Mouse (Mus musculus) stomach, postnatal 0 days (tissue): ENCODE results near the gene Suv39h1. TPM values are rescaled to one million over a fixed set of nuclear protein-coding genes. Genes with fewer than 3 reads are reported as not detected.
"Not testable (repeated sequence)": the region's sequence is repeated elsewhere in the genome, so short reads cannot be mapped to it uniquely, and the experiment has no call there.

Experiments
- ATAC-seq: fragments of 200-750 bp; cut with Nextera tagmentation; 2 replicates; pipeline ENCODE4 v1.8.0; 2017; ENCODE audit not compliant: low FRiP score, low TSS enrichment
- DNase-seq: peaks from one replicate; pipeline ENCODE4 v3.0.0-alpha.2; 2016; ENCODE audit warnings: low spot score
- H3K27ac ChIP-seq: fragments of 300-500 bp; sonication (generic); replicated peaks from 2 replicates; pipeline ENCODE4 v1.5.1; 2014; ENCODE audit warnings: mild to moderate bottlenecking, control low read depth
- H3K27me3 ChIP-seq: fragments of 300-500 bp; sonication (generic); 2 replicates; pipeline ENCODE4 v1.6.1; 2014; ENCODE audit warnings: low read length; ENCODE audit not compliant: control insufficient read depth, insufficient read depth
- H3K36me3 ChIP-seq: fragments of 300-500 bp; sonication (generic); 2 replicates; pipeline ENCODE4 v1.6.1; 2014; ENCODE audit warnings: low read length, mixed read lengths; ENCODE audit not compliant: control insufficient read depth, insufficient read depth
- H3K4me1 ChIP-seq: fragments of 300-500 bp; sonication (generic); replicated peaks from 2 replicates; pipeline ENCODE4 v1.6.1; 2014; ENCODE audit warnings: antibody characterized with exemption; ENCODE audit not compliant: control insufficient read depth, insufficient read depth
- H3K4me2 ChIP-seq: fragments of 300-500 bp; sonication (generic); replicated peaks from 2 replicates; pipeline ENCODE4 v1.6.1; 2014; ENCODE audit warnings: low read depth, mild to moderate bottlenecking, control low read depth, moderate library complexity
- H3K4me3 ChIP-seq: fragments of 300-500 bp; sonication (generic); 2 replicates; pipeline ENCODE4 v1.5.1; 2014; ENCODE audit warnings: low read depth, low read length, control low read depth
- H3K9ac ChIP-seq: fragments of 300-500 bp; sonication (generic); 2 replicates; pipeline ENCODE4 v1.6.1; 2014; ENCODE audit warnings: mild to moderate bottlenecking, low read length, control low read depth, mixed read lengths
- H3K9me3 ChIP-seq: fragments of 300-500 bp; sonication (generic); 2 replicates; pipeline ENCODE4 v1.6.1; 2016; ENCODE audit warnings: low read length; ENCODE audit not compliant: control insufficient read depth
- CTCF ChIP-seq: IDR thresholded peaks from 2 replicates; pipeline ENCODE4 v1.5.1; 2016; ENCODE audit warnings: antibody characterized with exemption, low read depth, mild to moderate bottlenecking, moderate library complexity
- EP300 ChIP-seq: optimal IDR thresholded peaks from 2 replicates; pipeline ENCODE3; 2016; ENCODE audit warnings: antibody characterized with exemption
- WGBS: fragments of 180-500 bp; shearing (Covaris S2); extraction: QIAGEN DNeasy Blood & Tissue Kit; methylation state at CpG from one replicate; pipeline ENCODE4 v1.1.7; 2014; 5-methylcytosine and 5-hydroxymethylcytosine counted together
- polyA plus RNA-seq: library from polyadenylated mRNA; unstranded; fragments of >200 nt; fragmentation: Nextera tagmentation; extraction: Ambion mirVana; gene quantifications from 2 replicates; pipeline ENCODE4 v1.2.1, GENCODE M21; 2015

The Suv39h1 gene
- polyA plus RNA-seq, 1 experiment from 2014 or later = 12.3 TPM

DNA sequence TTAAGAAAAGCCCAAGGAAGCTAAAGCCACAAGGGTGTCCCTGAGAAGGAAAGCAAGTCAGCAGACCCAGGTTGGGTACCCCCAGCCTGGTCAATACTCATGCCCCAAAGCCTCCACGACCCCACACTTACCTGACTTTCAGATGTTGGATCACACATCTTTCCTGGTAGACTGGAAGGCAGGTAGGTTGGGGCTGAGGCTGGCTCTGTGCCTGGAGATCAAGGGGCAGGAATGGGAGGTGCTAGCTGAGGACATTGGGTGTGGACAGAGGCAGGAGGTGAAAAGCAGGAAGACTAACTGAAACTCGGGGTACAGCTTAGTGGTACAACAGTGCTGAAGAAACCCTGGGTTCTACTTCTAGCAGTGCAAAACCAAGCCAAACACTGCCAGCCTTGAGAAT lies 56.3 kb downstream of the Suv39h1 start, which contains the start of gene Glod5:
Glod5 (minus strand) TSS at position 207 of the 400 bp plus-strand sequence.
- 45% methylated on average over 2 of the region's 2 CpGs for WGBS
- TF ChIP-seq EP300 = no peak
- TF ChIP-seq CTCF = no peak
- no peaks in the 10 kb centered on the region for H3K27me3 ChIP-seq
- no peaks in the 10 kb centered on the region for H3K36me3 ChIP-seq
- no peak within 1 kb of the TSS for H3K27ac ChIP-seq
- ATAC-seq = no peak
- H3K4me2 ChIP-seq = no peak within 1 kb of the TSS
- H3K9ac ChIP-seq = no peak within 1 kb of the TSS
- no peaks in the 10 kb centered on the region for H3K4me1 ChIP-seq
- H3K4me3 ChIP-seq = no peak within 1 kb of the TSS
- no peaks in the 10 kb centered on the region for H3K9me3 ChIP-seq
- DNase-seq = peak; percentile 35

DNA sequence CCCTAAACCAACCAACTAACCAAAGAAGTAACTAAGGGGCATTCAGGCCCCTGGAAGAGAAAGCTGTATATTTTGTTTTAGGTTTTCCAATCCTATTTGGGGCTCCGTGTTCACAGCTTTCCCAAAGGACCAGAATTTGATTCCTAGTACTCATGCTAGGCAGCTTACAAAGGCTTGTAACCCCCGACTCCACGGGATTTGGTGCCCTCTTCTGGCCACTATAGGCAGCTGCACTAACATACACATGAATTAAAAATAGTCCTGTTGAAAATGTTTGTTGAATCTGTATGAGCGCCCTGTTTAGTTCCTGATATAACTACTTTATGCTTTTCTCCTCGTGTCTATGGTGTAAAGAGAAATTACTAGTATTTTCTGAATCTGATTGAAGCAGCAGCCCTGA lies 57.4 kb downstream of the Suv39h1 start:
- H3K4me1 ChIP-seq = no peaks in the 10 kb centered on the region
- WGBS = 7% methylated on average over 5 of the region's 5 CpGs
- DNase-seq = peak; percentile 29

DNA sequence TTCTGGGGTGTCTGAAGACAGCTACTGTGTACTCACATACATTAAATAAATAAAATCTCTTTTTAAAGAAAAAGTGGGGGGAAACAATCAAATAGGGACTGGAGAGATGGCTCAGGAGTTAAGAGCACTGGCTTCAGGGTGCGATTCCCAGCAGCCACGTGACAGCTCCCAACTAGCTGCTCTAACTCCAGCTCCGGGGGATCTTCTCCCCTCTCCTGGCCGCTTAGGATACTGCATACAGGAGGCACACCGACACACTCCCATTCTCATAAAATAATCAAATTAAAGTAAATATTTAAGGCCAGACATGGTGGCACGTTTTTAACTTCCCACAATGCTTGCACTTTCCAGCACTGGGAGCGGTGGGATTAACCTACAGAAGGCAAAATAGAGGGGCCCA lies 58.9 kb downstream of the Suv39h1 start:
- not testable (repeated sequence) for ATAC-seq, H3K36me3 ChIP-seq, H3K4me3 ChIP-seq, H3K27me3 ChIP-seq, H3K9me3 ChIP-seq, H3K9ac ChIP-seq, H3K4me1 ChIP-seq, H3K4me2 ChIP-seq, H3K27ac ChIP-seq
- TF ChIP-seq CTCF = peak; percentile 55
- 15% methylated on average over 7 of the region's 7 CpGs for WGBS
- DNase-seq = peak; percentile 34

More for the DNA sequence above, 57.4 kb downstream of the Suv39h1 start:
- peak; percentile 80 for TF ChIP-seq CTCF
- TF ChIP-seq EP300 = no peak
- Histone ChIP-seq H3K4me3 (no peak overlapping the region), H3K9ac (no peak overlapping the region), H3K27me3 (no peaks in the 10 kb centered on the region), H3K9me3 (no peaks in the 10 kb centered on the region), H3K27ac (no peak overlapping the region), H3K4me2 (no peak overlapping the region), H3K36me3 (no peaks in the 10 kb centered on the region)
- ATAC-seq = no peak

DNA sequence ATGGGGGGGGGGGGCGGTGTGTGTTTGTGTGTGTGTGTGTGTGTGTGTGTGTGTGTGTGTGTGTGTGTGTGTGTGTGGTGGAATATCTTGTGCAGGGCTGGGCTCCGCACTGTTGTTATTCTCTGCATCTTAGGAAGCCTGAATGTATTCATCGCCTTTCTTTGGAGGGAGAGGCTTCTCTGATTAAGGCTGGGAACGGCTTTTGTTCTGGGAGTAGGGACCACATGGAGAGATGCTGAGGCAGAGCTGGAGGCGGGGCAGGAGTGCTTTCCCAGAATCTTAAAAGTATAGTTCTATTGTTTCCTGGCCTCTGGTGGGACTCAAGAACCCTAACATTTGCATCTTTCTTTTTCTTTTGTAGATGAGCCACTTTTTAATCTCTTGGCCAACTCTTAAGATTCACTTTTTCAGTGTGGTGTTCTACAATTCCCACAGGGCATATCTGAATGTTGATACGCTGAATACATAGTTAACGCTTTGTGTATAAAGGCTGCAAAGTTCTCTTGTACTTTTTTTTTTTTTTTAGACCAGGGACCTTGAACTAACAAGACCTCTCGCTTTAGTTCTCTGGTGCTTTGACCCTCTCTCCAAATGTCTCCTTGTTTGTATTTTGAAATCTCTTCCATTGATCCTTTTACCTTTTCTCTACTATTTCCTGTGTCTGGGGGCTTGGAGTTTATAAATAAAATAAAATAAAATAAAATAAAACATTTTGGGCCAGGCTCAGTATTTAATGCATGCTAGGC lies 60.8 kb downstream of the Suv39h1 start:
- no peak overlapping the region for H3K27ac ChIP-seq
- H3K27me3 ChIP-seq = no peaks in the 10 kb centered on the region
- H3K4me3 ChIP-seq = no peak overlapping the region
- H3K9ac ChIP-seq = no peak overlapping the region
- WGBS = 45% methylated on average over 7 of the region's 8 CpGs
- H3K36me3 ChIP-seq = no peaks in the 10 kb centered on the region
- no peak for TF ChIP-seq CTCF
- no peaks in the 10 kb centered on the region for H3K9me3 ChIP-seq
- no peak overlapping the region for H3K4me2 ChIP-seq
- ATAC-seq (no peak), DNase-seq (no peak)
- H3K4me1 ChIP-seq = no peaks in the 10 kb centered on the region

DNA sequence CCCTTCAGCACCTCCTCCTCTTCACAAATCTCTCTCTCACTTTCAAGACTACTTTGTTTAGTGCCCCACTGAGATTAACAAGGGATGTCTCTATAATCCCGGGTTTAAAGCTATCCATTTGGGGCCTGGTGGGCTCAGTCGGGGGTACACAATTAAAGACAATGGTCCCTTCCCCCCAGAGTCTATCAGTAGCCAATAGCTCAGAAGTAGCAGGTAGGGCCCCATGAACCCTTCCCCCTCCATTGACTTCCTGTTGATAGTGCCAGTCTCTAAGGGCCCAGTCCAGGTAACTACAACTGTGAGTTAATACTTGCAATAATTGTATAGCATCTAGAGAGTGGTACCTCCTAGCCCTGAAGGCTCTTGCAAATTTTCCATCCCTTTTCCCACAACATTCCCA lies 61.4 kb downstream of the Suv39h1 start:
- WGBS = 17% methylated on average over 2 of the region's 2 CpGs
- H3K4me2 ChIP-seq = no peak overlapping the region

More for the DNA sequence above, 61.4 kb downstream of the Suv39h1 start:
- no peak overlapping the region for H3K9ac ChIP-seq
- no peak overlapping the region for H3K4me3 ChIP-seq
- no peaks in the 10 kb centered on the region for H3K36me3 ChIP-seq
- H3K9me3 ChIP-seq = no peaks in the 10 kb centered on the region
- H3K27ac ChIP-seq = no peak overlapping the region
- H3K4me1 ChIP-seq = no peaks in the 10 kb centered on the region
- no peak for ATAC-seq
- DNase-seq = no peak
- TF ChIP-seq CTCF = no peak
- no peak for TF ChIP-seq EP300
- no peaks in the 10 kb centered on the region for H3K27me3 ChIP-seq

Other genes starting within 250 kb of the Suv39h1 start
- gene Otud5, start 233.4 kb downstream of the Suv39h1 start, polyA plus RNA-seq = 21.2 and 22.0 TPM in 2 replicates
- 4.8 and 5.0 TPM in 2 replicates for gene Pim2, start 196.5 kb downstream of the Suv39h1 start, polyA plus RNA-seq
- 28.7 and 32.5 TPM in 2 replicates for gene Slc35a2, start 190.7 kb downstream of the Suv39h1 start, polyA plus RNA-seq
- gene Pqbp1, start 175.5 kb downstream of the Suv39h1 start, polyA plus RNA-seq = 60.6 and 62.2 TPM in 2 replicates
- gene Timm17b, start 175.4 kb downstream of the Suv39h1 start, polyA plus RNA-seq = 85.6 and 90.5 TPM in 2 replicates
- gene Gm10491, start 166.9 kb downstream of the Suv39h1 start, polyA plus RNA-seq = not detected in 2 replicates
- gene Gm10490, start 165.2 kb downstream of the Suv39h1 start, polyA plus RNA-seq = not detected in 2 replicates
- gene Pcsk1n, start 154.9 kb downstream of the Suv39h1 start, polyA plus RNA-seq = 12.0 and 12.2 TPM in 2 replicates
- gene Eras, start 146.2 kb downstream of the Suv39h1 start, polyA plus RNA-seq = not detected in 2 replicates
- 6.2 and 6.7 TPM in 2 replicates for gene Hdac6, start 126.9 kb downstream of the Suv39h1 start, polyA plus RNA-seq
- gene Gata1, start 96.7 kb downstream of the Suv39h1 start, polyA plus RNA-seq = 0.07 and 0.28 TPM in 2 replicates
- 6.0 and 7.5 TPM in 2 replicates for gene Glod5, start 56.3 kb downstream of the Suv39h1 start, polyA plus RNA-seq
- gene Was, start 15.7 kb upstream of the Suv39h1 start, polyA plus RNA-seq = 0.39 and 0.42 TPM in 2 replicates
- gene Wdr13, start 58.1 kb upstream of the Suv39h1 start, polyA plus RNA-seq = 15.6 and 16.7 TPM in 2 replicates
- gene Rbm3, start 71.1 kb upstream of the Suv39h1 start, polyA plus RNA-seq = 599 and 659 TPM in 2 replicates
- 6.2 and 6.9 TPM in 2 replicates for gene Tbc1d25, start 101.4 kb upstream of the Suv39h1 start, polyA plus RNA-seq
- 75.4 and 85.7 TPM in 2 replicates for gene Ebp, start 118.8 kb upstream of the Suv39h1 start, polyA plus RNA-seq
- 12.5 and 14.3 TPM in 2 replicates for gene Porcn, start 131.8 kb upstream of the Suv39h1 start, polyA plus RNA-seq
- gene Ftsj1, start 177.6 kb upstream of the Suv39h1 start, polyA plus RNA-seq = 19.9 and 20.3 TPM in 2 replicates
- 5.2 and 6.4 TPM in 2 replicates for gene Slc38a5, start 196.4 kb upstream of the Suv39h1 start, polyA plus RNA-seq